Mouse (Mus musculus): ENCODE measurements at regions not wholly inside any gene's neighbourhood (a gene's known extent, or its start where the extent isn't known, plus 50 kb on each side); places are given as distances from the start of the nearest gene placed in this dataset.
"Not testable (repeated sequence)": the region's sequence is repeated elsewhere in the genome, so short reads cannot be mapped to it uniquely, and the experiment has no call there.

GRCm38 (mm10) chr12:114564329-114564728 is 1020.6 kb downstream of the Adam6a start:
- no peaks in the 10 kb centered on the region for H3K27me3 ChIP-seq
- no peak overlapping the region for H3K4me2 ChIP-seq
- ATAC-seq (replicated peaks; ENCODE audit: insufficient number of reproducible peaks, insufficient read depth, low FRiP score, low read depth): no peak
- no peak overlapping the region for H3K9ac ChIP-seq
- H3K4me1 ChIP-seq (replicated peaks): no peaks in the 10 kb centered on the region
- no peaks in the 10 kb centered on the region for H3K36me3 ChIP-seq
- H3K4me3 ChIP-seq: no peak overlapping the region
- 51% methylated on average over 2 of the region's 2 CpGs for WGBS
- H3K9me3 ChIP-seq (replicated peaks): peaks cover 17% of the 10 kb centered on the region
- H3K27ac ChIP-seq: no peak overlapping the region

- Histone ChIP-seq H3K4me2 (no peak overlapping the region), H3K27me3 (no peaks in the 10 kb centered on the region), H3K36me3 (no peaks in the 10 kb centered on the region), H3K9me3 (replicated peaks) (0 out of 2 replicates have a peak, but pooled peaks cover 6% of the 10 kb centered on the region), H3K4me1 (replicated peaks) (no peaks in the 10 kb centered on the region), H3K9ac (no peak overlapping the region), H3K27ac (no peak overlapping the region), H3K4me3 (no peak overlapping the region)
- no peak for ATAC-seq (replicated peaks; ENCODE audit: insufficient number of reproducible peaks, insufficient read depth, low FRiP score, low read depth)
- 46% methylated on average over 1 of the region's 1 CpGs for WGBS
Measured at GRCm38 (mm10) chr12:114583371-114583770, 1039.7 kb downstream of the Adam6a start.

GRCm38 (mm10) chr12:114587227-114587626 is 1043.5 kb downstream of the Adam6a start:
- Histone ChIP-seq H3K9ac (no peak overlapping the region), H3K9me3 (replicated peaks) (no peaks in the 10 kb centered on the region)

GRCm38 (mm10) chr12:114597672-114598071 is 1054.0 kb downstream of the Adam6a start:
- no peak overlapping the region for H3K4me2 ChIP-seq
- no peaks in the 10 kb centered on the region for H3K4me1 ChIP-seq (replicated peaks)

More at GRCm38 (mm10) chr12:114587227-114587626, 1043.5 kb downstream of the Adam6a start:
- Histone ChIP-seq H3K36me3 (no peaks in the 10 kb centered on the region), H3K4me2 (no peak overlapping the region), H3K27ac (no peak overlapping the region), H3K27me3 (no peaks in the 10 kb centered on the region), H3K4me3 (no peak overlapping the region), H3K4me1 (replicated peaks) (no peaks in the 10 kb centered on the region)
- WGBS: 52% methylated on average over 2 of the region's 2 CpGs
- ATAC-seq (replicated peaks; ENCODE audit: insufficient number of reproducible peaks, insufficient read depth, low FRiP score, low read depth): no peak

GRCm38 (mm10) chr12:114609171-114609570 is 1065.5 kb downstream of the Adam6a start:
- ATAC-seq (replicated peaks; ENCODE audit: insufficient number of reproducible peaks, insufficient read depth, low FRiP score, low read depth): no peak
- H3K4me2 ChIP-seq: no peak overlapping the region
- no peak overlapping the region for H3K4me3 ChIP-seq
- H3K4me1 ChIP-seq (replicated peaks): no peaks in the 10 kb centered on the region
- H3K36me3 ChIP-seq: no peaks in the 10 kb centered on the region
- H3K9me3 ChIP-seq (replicated peaks): peaks cover 10% of the 10 kb centered on the region
- no peaks in the 10 kb centered on the region for H3K27me3 ChIP-seq
- no peak overlapping the region for H3K27ac ChIP-seq
- no peak overlapping the region for H3K9ac ChIP-seq

More at GRCm38 (mm10) chr12:114597672-114598071, 1054.0 kb downstream of the Adam6a start:
- WGBS: 45% methylated on average over 1 of the region's 1 CpGs
- Histone ChIP-seq H3K9ac (no peak overlapping the region), H3K27me3 (no peaks in the 10 kb centered on the region), H3K27ac (no peak overlapping the region), H3K4me3 (no peak overlapping the region), H3K9me3 (replicated peaks) (no peaks in the 10 kb centered on the region; the same call in 1 of the 2 replicates), H3K36me3 (no peaks in the 10 kb centered on the region)
- ATAC-seq (replicated peaks; ENCODE audit: insufficient number of reproducible peaks, insufficient read depth, low FRiP score, low read depth): no peak

- no peak for ATAC-seq (replicated peaks; ENCODE audit: insufficient number of reproducible peaks, insufficient read depth, low FRiP score, low read depth)
- WGBS: 52% methylated on average over 2 of the region's 2 CpGs
- H3K36me3 ChIP-seq: no peaks in the 10 kb centered on the region
Measured at GRCm38 (mm10) chr12:114612108-114612507, 1068.4 kb downstream of the Adam6a start.

DNA sequence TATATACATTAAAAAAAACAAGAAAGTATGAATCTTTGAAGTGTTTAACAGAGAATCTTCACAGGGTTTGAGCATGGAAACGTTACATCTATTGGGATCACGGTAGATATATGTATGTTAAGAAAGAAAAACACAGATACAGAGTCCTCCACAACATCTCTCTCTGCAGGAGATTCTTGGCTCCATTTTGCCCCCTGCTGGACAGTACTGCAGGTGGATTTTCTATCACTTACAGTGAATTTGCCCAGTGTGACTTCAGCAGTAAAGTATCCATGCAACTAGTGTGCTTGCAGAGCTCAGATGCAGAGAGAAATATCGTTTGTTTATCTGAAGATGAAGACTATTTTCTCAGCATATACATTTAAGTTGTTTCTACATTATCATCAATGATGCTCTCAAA is 1071.5 kb downstream of the Adam6a start:
- H3K4me2 ChIP-seq: no peak overlapping the region
- peaks cover 6% of the 10 kb centered on the region; the same call in 1 of the 2 replicates for H3K9me3 ChIP-seq (replicated peaks)
- no peak overlapping the region for H3K9ac ChIP-seq
- H3K4me1 ChIP-seq (replicated peaks): no peaks in the 10 kb centered on the region
- ATAC-seq (replicated peaks; ENCODE audit: insufficient number of reproducible peaks, insufficient read depth, low FRiP score, low read depth): no peak
- WGBS: 43% methylated on average over 3 of the region's 3 CpGs
- H3K36me3 ChIP-seq: no peaks in the 10 kb centered on the region
- no peak overlapping the region for H3K4me3 ChIP-seq
- no peak overlapping the region for H3K27ac ChIP-seq
- no peaks in the 10 kb centered on the region for H3K27me3 ChIP-seq

More at GRCm38 (mm10) chr12:114612108-114612507, 1068.4 kb downstream of the Adam6a start:
- H3K9ac ChIP-seq: no peak overlapping the region
- no peak overlapping the region for H3K27ac ChIP-seq
- H3K9me3 ChIP-seq (replicated peaks): peaks cover 10% of the 10 kb centered on the region; the same call in 1 of the 2 replicates
- H3K27me3 ChIP-seq: no peaks in the 10 kb centered on the region
- H3K4me2 ChIP-seq: no peak overlapping the region
- no peaks in the 10 kb centered on the region for H3K4me1 ChIP-seq (replicated peaks)
- H3K4me3 ChIP-seq: no peak overlapping the region

GRCm38 (mm10) chr12:114615712-114616111 is 1072.0 kb downstream of the Adam6a start:
- no peak overlapping the region for H3K27ac ChIP-seq
- no peaks in the 10 kb centered on the region for H3K27me3 ChIP-seq
- H3K4me2 ChIP-seq: no peak overlapping the region
- H3K9me3 ChIP-seq (replicated peaks): peaks cover 3% of the 10 kb centered on the region; the same call in 1 of the 2 replicates
- H3K4me3 ChIP-seq: no peak overlapping the region
- H3K9ac ChIP-seq: no peak overlapping the region
- ATAC-seq (replicated peaks; ENCODE audit: insufficient number of reproducible peaks, insufficient read depth, low FRiP score, low read depth): no peak
- WGBS: 67% methylated on average over 1 of the region's 1 CpGs
- no peaks in the 10 kb centered on the region for H3K36me3 ChIP-seq
- no peaks in the 10 kb centered on the region for H3K4me1 ChIP-seq (replicated peaks)

DNA sequence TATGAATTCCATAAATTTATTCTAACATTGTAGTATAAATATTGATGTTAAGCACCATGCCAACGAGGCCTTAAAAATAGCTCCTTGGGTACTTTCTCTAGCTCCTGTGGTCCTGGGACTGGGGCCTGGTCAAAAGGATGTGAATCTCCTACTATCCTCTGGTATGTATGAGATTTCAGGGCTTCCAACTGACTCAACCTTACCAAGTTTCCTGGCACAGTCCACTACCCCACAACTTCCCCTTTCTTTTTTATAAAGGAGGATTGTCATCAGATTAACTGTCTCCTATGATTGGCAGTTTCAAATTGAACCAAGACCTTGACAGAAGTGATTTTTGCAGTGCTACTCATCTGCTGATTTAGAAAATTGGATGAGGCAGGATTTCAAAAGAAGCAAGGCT is 1097.4 kb downstream of the Adam6a start:
- Histone ChIP-seq H3K36me3 (no peaks in the 10 kb centered on the region), H3K27ac (no peak overlapping the region), H3K9me3 (replicated peaks) (0 out of 2 replicates have a peak, but pooled peaks cover 4% of the 10 kb centered on the region), H3K4me1 (replicated peaks) (no peaks in the 10 kb centered on the region), H3K4me2 (no peak overlapping the region), H3K4me3 (no peak overlapping the region), H3K9ac (no peak overlapping the region), H3K27me3 (no peaks in the 10 kb centered on the region)
- no peak for ATAC-seq (replicated peaks; ENCODE audit: insufficient number of reproducible peaks, insufficient read depth, low FRiP score, low read depth)
- WGBS: 66% methylated on average over 1 of the region's 1 CpGs

GRCm38 (mm10) chr12:114646372-114646771 is 1102.7 kb downstream of the Adam6a start:
- H3K4me1 ChIP-seq (replicated peaks): no peaks in the 10 kb centered on the region
- no peak overlapping the region for H3K4me2 ChIP-seq
- no peak overlapping the region for H3K4me3 ChIP-seq
- no peaks in the 10 kb centered on the region for H3K27me3 ChIP-seq
- peaks cover 4% of the 10 kb centered on the region; the same call in 1 of the 2 replicates for H3K9me3 ChIP-seq (replicated peaks)
- no peak overlapping the region for H3K27ac ChIP-seq
- no peaks in the 10 kb centered on the region for H3K36me3 ChIP-seq
- WGBS: 69% methylated on average over 3 of the region's 3 CpGs
- no peak for ATAC-seq (replicated peaks; ENCODE audit: insufficient number of reproducible peaks, insufficient read depth, low FRiP score, low read depth)
- no peak overlapping the region for H3K9ac ChIP-seq

- not testable (repeated sequence) for H3K36me3 ChIP-seq; H3K4me3 ChIP-seq; H3K27ac ChIP-seq; H3K4me1 ChIP-seq (replicated peaks); H3K4me2 ChIP-seq; ATAC-seq (replicated peaks; ENCODE audit: insufficient number of reproducible peaks, insufficient read depth, low FRiP score, low read depth); H3K9ac ChIP-seq; H3K9me3 ChIP-seq (replicated peaks); H3K27me3 ChIP-seq
- WGBS: 71% methylated on average over 1 of the region's 1 CpGs
Measured at GRCm38 (mm10) chr12:114650432-114651101, 1106.9 kb downstream of the Adam6a start.

DNA sequence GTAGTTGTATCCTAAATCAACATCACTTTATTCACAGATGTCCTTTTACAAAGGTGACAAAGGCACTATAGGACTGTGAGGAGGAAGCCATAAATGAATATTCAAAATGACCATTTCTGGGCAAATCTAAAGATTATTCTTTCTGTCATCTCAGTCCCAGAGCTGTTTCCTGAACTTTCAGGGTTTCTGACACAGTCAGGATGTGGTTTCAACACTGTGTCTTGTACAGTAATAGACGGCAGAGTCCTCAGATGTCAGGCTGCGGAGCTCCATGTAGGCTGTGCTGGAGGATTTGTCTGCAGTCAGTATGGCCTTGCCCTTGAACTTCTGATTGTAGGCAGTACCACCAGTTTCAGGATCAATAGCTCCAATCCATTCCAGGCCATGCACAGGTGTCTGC is 1113.4 kb downstream of the Adam6a start:
- H3K27me3 ChIP-seq; H3K27ac ChIP-seq; H3K4me2 ChIP-seq; H3K9ac ChIP-seq; H3K9me3 ChIP-seq (replicated peaks); H3K4me1 ChIP-seq (replicated peaks); ATAC-seq (replicated peaks; ENCODE audit: insufficient number of reproducible peaks, insufficient read depth, low FRiP score, low read depth); H3K4me3 ChIP-seq; H3K36me3 ChIP-seq: not testable (repeated sequence)
- whole genome bisulfite sequencing: 87% methylated on average over 2 of the region's 2 CpGs
